Mouse (Mus musculus) left cerebral cortex, postnatal 25 days (tissue): Measurements from ENCODE around the gene Dnajc28. TPM values are rescaled to one million over a fixed set of nuclear protein-coding genes. Genes with fewer than 3 reads are reported as not detected.

ENCODE experiments used
- DNase-seq, 2 experiments: peaks; one replicate each; pipeline ENCODE4 v3.0.0; 2022; ENCODE audit warnings: low spot score in 2 of 2, mixed read lengths in 1 of 2
- intact Hi-C: fragments of 180-260 bp; cut with DNase I; formaldehyde crosslinking; loops from one replicate; pipeline ENCODE4 v1.15.1; 2025
- total RNA-seq, 2 experiments: library from RNA; stranded (reverse); gene quantifications; 2 replicates each; pipeline ENCODE4 v1.2.3; 2021

Dnajc28 gene
- total RNA-seq, 2 experiments from 2014 or later, result 8.1 to 8.3 TPM

GRCm38 (mm10) chr16:91596779-91597671, 21.8 kb downstream of the Dnajc28 start:
- peak in 1 of 2 experiments; percentile 19 for DNase-seq
- intact Hi-C loops, result loop anchor here (2.0 kb wide), 1 partner anchor 50 kb away; the partner anchor contains the start of genes Gart and Son

GRCm38 (mm10) chr16:91596397-91596778, 22.4 kb downstream of the Dnajc28 start:
- intact Hi-C loops, result loop anchor here (2.0 kb wide), 1 partner anchor 50 kb away; the partner anchor contains the start of genes Gart and Son

GRCm38 (mm10) chr16:91595076-91595475, 23.8 kb downstream of the Dnajc28 start:
- DNase-seq, result peak in 1 of 2 experiments; percentile 10
- intact Hi-C loops, result no loop called here

More at GRCm38 (mm10) chr16:91596397-91596778, 22.4 kb downstream of the Dnajc28 start:
- DNase-seq, result no peak

GRCm38 (mm10) chr16:91593262-91593661, 25.6 kb downstream of the Dnajc28 start:
- intact Hi-C loops, result no loop called here

GRCm38 (mm10) chr16:91592162-91592561, 26.7 kb downstream of the Dnajc28 start:
- intact Hi-C loops, result no loop called here

More at GRCm38 (mm10) chr16:91593262-91593661, 25.6 kb downstream of the Dnajc28 start:
- no peak for DNase-seq

GRCm38 (mm10) chr16:91588703-91589102, 30.1 kb downstream of the Dnajc28 start:
- DNase-seq, result no peak
- intact Hi-C loops, result no loop called here

More at GRCm38 (mm10) chr16:91592162-91592561, 26.7 kb downstream of the Dnajc28 start:
- DNase-seq, result no peak

- no peak for DNase-seq
- intact Hi-C loops, result no loop called here
These were observed 30.9 kb downstream of the Dnajc28 start for GRCm38 (mm10) chr16:91587730-91588453.

GRCm38 (mm10) chr16:91586244-91586643, 32.6 kb downstream of the Dnajc28 start:
- DNase-seq, result no peak
- intact Hi-C loops, result no loop called here

GRCm38 (mm10) chr16:91585617-91586016, 33.2 kb downstream of the Dnajc28 start:
- no peak for DNase-seq
- intact Hi-C loops, result no loop called here

- intact Hi-C loops, result no loop called here
These were observed 36.5 kb downstream of the Dnajc28 start for GRCm38 (mm10) chr16:91582307-91582706.

GRCm38 (mm10) chr16:91578980-91579720, 39.7 kb downstream of the Dnajc28 start:
- DNase-seq, result peak; percentile 13 to 31
- intact Hi-C loops, result no loop called here

More at GRCm38 (mm10) chr16:91582307-91582706, 36.5 kb downstream of the Dnajc28 start:
- peak in 1 of 2 experiments; percentile 34 for DNase-seq

- no peak for DNase-seq
- intact Hi-C loops, result no loop called here
These were observed 43.7 kb downstream of the Dnajc28 start for GRCm38 (mm10) chr16:91575151-91575550.

- intact Hi-C loops, result no loop called here
- no peak for DNase-seq
These were observed 47.7 kb downstream of the Dnajc28 start for GRCm38 (mm10) chr16:91571105-91571504.

GRCm38 (mm10) chr16:91568960-91569359, 49.9 kb downstream of the Dnajc28 start:
- intact Hi-C loops, result no loop called here
- no peak for DNase-seq

- intact Hi-C loops, result no loop called here
- no peak for DNase-seq
These were observed 52.8 kb downstream of the Dnajc28 start for GRCm38 (mm10) chr16:91566002-91566401.

GRCm38 (mm10) chr16:91565292-91565951, 53.4 kb downstream of the Dnajc28 start:
- intact Hi-C loops, result no loop called here
- no peak for DNase-seq

GRCm38 (mm10) chr16:91564580-91565291, 54.1 kb downstream of the Dnajc28 start:
- intact Hi-C loops, result no loop called here
- DNase-seq, result no peak
